Mouse (Mus musculus): ENCODE data around the gene Sec31a. TPM values are rescaled to one million over a fixed set of nuclear protein-coding genes. Genes with fewer than 3 reads are reported as not detected.

Sec31a gene
- polyA plus RNA-seq, 1 experiment from 2014 or later = 231 TPM

DNA sequence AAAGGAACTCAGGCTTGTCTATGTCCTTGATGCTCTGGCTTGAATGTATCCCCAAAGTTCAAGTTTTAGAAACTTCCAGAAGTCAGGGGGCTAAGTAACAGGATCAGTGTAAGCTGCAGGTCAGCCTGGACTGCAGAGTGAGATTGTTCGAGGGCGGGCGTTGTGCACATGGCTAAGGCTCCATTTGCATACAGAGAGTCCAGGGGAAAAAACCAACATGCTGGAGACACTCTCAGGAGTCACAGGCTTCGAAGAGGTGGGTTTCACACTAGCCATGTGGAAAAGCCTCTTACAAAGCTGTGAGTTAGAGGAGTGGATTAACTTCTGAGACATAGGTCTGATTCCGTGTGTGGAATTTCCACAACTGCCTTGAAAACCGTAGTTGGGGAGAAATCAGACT, 73.6 kb downstream of the Sec31a start:
- no peaks in the 10 kb centered on the region for H3K27me3 ChIP-seq
- H3K4me2 ChIP-seq (replicated peaks) = no peak overlapping the region
- no peak overlapping the region for H3K9ac ChIP-seq
- 80% methylated on average over 6 of the region's 6 CpGs for WGBS
- H3K9me3 ChIP-seq = no peaks in the 10 kb centered on the region
- 0 out of 2 replicates have a peak, but pooled peaks cover 4% of the 10 kb centered on the region for H3K4me1 ChIP-seq
- no peaks in the 10 kb centered on the region for H3K36me3 ChIP-seq
- H3K27ac ChIP-seq = no peak overlapping the region
- H3K4me3 ChIP-seq = no peak overlapping the region
- no peak for ATAC-seq (ENCODE audit: low FRiP score, low read depth)

- Histone ChIP-seq H3K4me3 (no peak overlapping the region), H3K36me3 (no peaks in the 10 kb centered on the region), H3K9ac (no peak overlapping the region), H3K27me3 (no peaks in the 10 kb centered on the region), H3K9me3 (no peaks in the 10 kb centered on the region), H3K27ac (no peak overlapping the region), H3K4me2 (replicated peaks) (no peak overlapping the region), H3K4me1 (peaks cover 8% of the 10 kb centered on the region)
- WGBS = 88% methylated on average over 7 of the region's 7 CpGs
- ATAC-seq (ENCODE audit: low FRiP score, low read depth) = no peak
Observed at GRCm38 (mm10) chr5:100341042-100341441, 75.0 kb downstream of the Sec31a start.

GRCm38 (mm10) chr5:100337852-100338251, 78.2 kb downstream of the Sec31a start:
- WGBS = 74% methylated on average over 4 of the region's 4 CpGs
- no peak overlapping the region for H3K9ac ChIP-seq

GRCm38 (mm10) chr5:100336876-100337275, 79.2 kb downstream of the Sec31a start:
- Histone ChIP-seq H3K27me3 (no peaks in the 10 kb centered on the region), H3K4me2 (replicated peaks) (no peak overlapping the region), H3K9ac (no peak overlapping the region), H3K9me3 (no peaks in the 10 kb centered on the region), H3K36me3 (no peaks in the 10 kb centered on the region), H3K4me3 (no peak overlapping the region), H3K27ac (no peak overlapping the region), H3K4me1 (peaks cover 6% of the 10 kb centered on the region)
- 80% methylated on average over 7 of the region's 7 CpGs for WGBS
- no peak for ATAC-seq (ENCODE audit: low FRiP score, low read depth)

More at GRCm38 (mm10) chr5:100337852-100338251, 78.2 kb downstream of the Sec31a start:
- Histone ChIP-seq H3K4me1 (peaks cover 6% of the 10 kb centered on the region), H3K4me2 (replicated peaks) (no peak overlapping the region), H3K27me3 (no peaks in the 10 kb centered on the region), H3K4me3 (no peak overlapping the region), H3K36me3 (no peaks in the 10 kb centered on the region), H3K27ac (no peak overlapping the region), H3K9me3 (no peaks in the 10 kb centered on the region)
- no peak for ATAC-seq (ENCODE audit: low FRiP score, low read depth)

GRCm38 (mm10) chr5:100335581-100336080, 80.4 kb downstream of the Sec31a start:
- no peak for ATAC-seq (ENCODE audit: low FRiP score, low read depth)
- Histone ChIP-seq H3K9me3 (no peaks in the 10 kb centered on the region), H3K36me3 (no peaks in the 10 kb centered on the region), H3K9ac (no peak overlapping the region), H3K27me3 (no peaks in the 10 kb centered on the region), H3K27ac (no peak overlapping the region), H3K4me2 (replicated peaks) (no peak overlapping the region), H3K4me3 (no peak overlapping the region), H3K4me1 (peaks cover 6% of the 10 kb centered on the region)
- 87% methylated on average over 5 of the region's 5 CpGs for WGBS

DNA sequence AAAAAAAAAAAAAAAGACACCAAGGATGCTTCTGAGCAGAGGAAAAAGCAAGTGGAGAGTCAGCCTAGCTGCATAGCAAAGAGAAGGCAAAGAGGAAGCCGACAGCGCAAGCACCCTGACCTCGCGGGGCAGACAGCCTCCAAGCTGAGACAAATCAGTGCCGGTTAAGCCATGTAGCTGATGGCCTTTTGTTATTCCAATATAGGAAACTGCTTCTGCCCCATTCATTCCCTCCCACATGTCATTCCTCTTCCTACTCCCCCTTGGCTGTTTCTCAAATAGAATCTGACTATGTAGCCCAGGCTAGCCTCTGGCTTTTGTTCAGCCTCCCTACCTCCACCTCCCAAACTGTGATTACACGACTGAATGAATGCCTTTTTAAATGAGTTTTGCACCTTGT, 81.3 kb downstream of the Sec31a start:
- 74% methylated on average over 6 of the region's 6 CpGs for WGBS
- no peak overlapping the region for H3K4me2 ChIP-seq (replicated peaks)
- H3K27ac ChIP-seq = no peak overlapping the region
- no peaks in the 10 kb centered on the region for H3K9me3 ChIP-seq
- H3K27me3 ChIP-seq = no peaks in the 10 kb centered on the region
- no peak overlapping the region for H3K9ac ChIP-seq
- H3K36me3 ChIP-seq = no peaks in the 10 kb centered on the region
- no peak for ATAC-seq (ENCODE audit: low FRiP score, low read depth)
- H3K4me3 ChIP-seq = no peak overlapping the region
- peaks cover 6% of the 10 kb centered on the region for H3K4me1 ChIP-seq

DNA sequence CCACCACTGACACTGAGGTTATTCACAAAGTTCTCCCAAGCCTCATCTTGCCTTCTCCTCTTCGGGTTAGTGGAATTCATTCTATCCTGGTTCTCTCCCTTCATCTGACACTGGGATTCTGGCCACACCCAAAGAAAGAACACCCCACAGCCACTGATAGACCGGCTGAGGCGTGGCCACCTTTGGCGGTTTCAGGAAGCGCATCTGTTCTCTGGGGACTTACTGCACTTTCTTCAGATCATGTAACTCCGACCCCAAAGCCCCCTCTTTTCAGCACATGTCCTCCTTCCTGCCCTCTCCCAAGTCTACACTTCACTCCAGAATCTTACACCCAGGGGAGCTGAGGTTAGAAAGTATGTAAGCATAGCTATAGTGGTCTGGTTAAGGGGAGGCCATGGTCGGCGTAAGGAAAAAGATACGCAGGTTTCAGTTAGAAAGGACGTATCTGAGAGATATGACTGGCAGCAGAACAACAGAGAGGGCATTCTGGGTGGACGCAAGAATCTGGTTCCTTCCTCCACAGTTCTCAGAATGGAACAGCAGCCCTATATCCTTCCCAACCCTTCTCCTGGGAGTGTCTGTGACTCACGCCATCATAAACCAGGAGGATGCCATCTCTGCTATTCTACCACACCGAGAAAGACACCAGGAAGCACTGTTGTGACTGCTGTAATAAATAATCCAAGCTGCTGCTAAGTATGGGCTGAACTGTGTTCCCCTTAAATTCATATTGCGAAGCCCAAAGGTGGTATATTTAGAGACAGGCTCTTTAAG, 82.2 kb downstream of the Sec31a start:
- Histone ChIP-seq H3K4me2 (replicated peaks) (no peak overlapping the region), H3K27ac (no peak overlapping the region), H3K27me3 (no peaks in the 10 kb centered on the region), H3K4me1 (peaks cover 6% of the 10 kb centered on the region), H3K9me3 (no peaks in the 10 kb centered on the region), H3K4me3 (no peak overlapping the region), H3K9ac (no peak overlapping the region), H3K36me3 (no peaks in the 10 kb centered on the region)
- ATAC-seq (ENCODE audit: low FRiP score, low read depth) = no peak
- WGBS = 62% methylated on average over 14 of the region's 14 CpGs

GRCm38 (mm10) chr5:100332300-100333004, 83.6 kb downstream of the Sec31a start:
- no peak overlapping the region for H3K4me3 ChIP-seq
- no peak for ATAC-seq (ENCODE audit: low FRiP score, low read depth)

DNA sequence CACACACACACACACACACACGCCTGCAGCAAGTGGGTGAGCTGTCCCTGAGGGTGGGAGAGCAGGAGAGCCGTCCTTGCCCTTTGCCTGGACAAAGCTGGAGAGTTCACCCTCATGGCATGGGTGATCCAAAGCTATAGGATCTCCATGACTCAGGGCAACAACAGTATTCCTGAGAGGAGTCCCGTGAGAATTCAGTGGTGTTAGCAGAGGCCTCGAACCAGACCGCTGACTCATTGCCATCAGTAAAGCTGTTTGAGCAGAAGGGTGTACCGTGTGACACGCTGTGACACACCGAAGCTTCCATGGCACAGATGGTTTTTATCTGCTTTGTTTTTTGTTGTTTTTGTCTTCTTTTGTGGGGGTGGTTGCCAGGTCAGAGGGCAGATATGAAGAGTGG, 84.4 kb downstream of the Sec31a start:
- Histone ChIP-seq H3K4me1 (peaks cover 6% of the 10 kb centered on the region), H3K9ac (no peak overlapping the region), H3K36me3 (no peaks in the 10 kb centered on the region), H3K4me2 (replicated peaks) (no peak overlapping the region), H3K4me3 (no peak overlapping the region), H3K9me3 (no peaks in the 10 kb centered on the region), H3K27ac (no peak overlapping the region), H3K27me3 (no peaks in the 10 kb centered on the region)
- WGBS = 82% methylated on average over 8 of the region's 8 CpGs
- ATAC-seq (ENCODE audit: low FRiP score, low read depth) = no peak

More at GRCm38 (mm10) chr5:100332300-100333004, 83.6 kb downstream of the Sec31a start:
- 67% methylated on average over 8 of the region's 8 CpGs for WGBS
- H3K36me3 ChIP-seq = no peaks in the 10 kb centered on the region
- H3K27ac ChIP-seq = no peak overlapping the region
- H3K4me1 ChIP-seq = peaks cover 6% of the 10 kb centered on the region
- H3K4me2 ChIP-seq (replicated peaks) = no peak overlapping the region
- no peaks in the 10 kb centered on the region for H3K9me3 ChIP-seq
- no peak overlapping the region for H3K9ac ChIP-seq
- no peaks in the 10 kb centered on the region for H3K27me3 ChIP-seq

- Histone ChIP-seq H3K36me3 (no peaks in the 10 kb centered on the region), H3K4me3 (no peak overlapping the region), H3K27me3 (0 out of 2 replicates have a peak, but pooled peaks cover 2% of the 10 kb centered on the region), H3K4me1 (peaks cover 6% of the 10 kb centered on the region; the same call in 1 of the 2 replicates), H3K9me3 (no peaks in the 10 kb centered on the region), H3K9ac (no peak overlapping the region), H3K27ac (no peak overlapping the region), H3K4me2 (replicated peaks) (no peak overlapping the region)
- ATAC-seq (ENCODE audit: low FRiP score, low read depth) = peak; percentile 81; the same call in 1 of the 2 replicates
- WGBS = 2% methylated on average over 11 of the region's 11 CpGs
Observed at GRCm38 (mm10) chr5:100322081-100322480, 94.0 kb downstream of the Sec31a start.

DNA sequence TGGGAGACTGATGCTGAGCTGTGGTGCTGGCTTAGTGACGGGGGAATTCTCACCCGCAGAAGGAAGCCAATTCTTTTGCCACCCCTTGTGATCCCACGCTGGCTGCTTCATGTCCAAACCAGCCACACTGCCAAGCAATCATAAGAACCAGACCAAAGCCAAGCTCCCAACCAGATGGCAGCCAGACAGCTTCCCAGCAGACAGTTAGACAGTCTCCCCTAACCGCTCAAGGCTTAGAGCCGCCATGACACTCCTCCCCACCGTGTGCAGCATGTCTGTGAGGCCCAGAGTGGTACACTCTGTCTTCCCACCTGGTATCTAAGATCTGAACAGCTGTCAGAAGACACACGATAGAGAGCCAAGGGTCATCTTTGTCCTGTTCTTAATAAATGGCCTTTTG, 98.2 kb downstream of the Sec31a start:
- 60% methylated on average over 7 of the region's 7 CpGs for WGBS
- H3K9me3 ChIP-seq = no peaks in the 10 kb centered on the region
- H3K36me3 ChIP-seq = no peaks in the 10 kb centered on the region
- H3K9ac ChIP-seq = no peak overlapping the region
- no peak for ATAC-seq (ENCODE audit: low FRiP score, low read depth)
- no peak overlapping the region for H3K27ac ChIP-seq
- peaks cover 6% of the 10 kb centered on the region; the same call in 1 of the 2 replicates for H3K4me1 ChIP-seq
- H3K4me3 ChIP-seq = no peak overlapping the region
- H3K27me3 ChIP-seq = 0 out of 2 replicates have a peak, but pooled peaks cover 6% of the 10 kb centered on the region
- no peak overlapping the region for H3K4me2 ChIP-seq (replicated peaks)

GRCm38 (mm10) chr5:100317010-100317409, 99.0 kb downstream of the Sec31a start:
- no peak for ATAC-seq (ENCODE audit: low FRiP score, low read depth)
- Histone ChIP-seq H3K36me3 (no peaks in the 10 kb centered on the region), H3K9me3 (no peaks in the 10 kb centered on the region), H3K27ac (no peak overlapping the region), H3K4me1 (peaks cover 3% of the 10 kb centered on the region; the same call in 1 of the 2 replicates), H3K4me2 (replicated peaks) (no peak overlapping the region), H3K27me3 (0 out of 2 replicates have a peak, but pooled peaks cover 6% of the 10 kb centered on the region), H3K4me3 (no peak overlapping the region), H3K9ac (no peak overlapping the region)
- WGBS = 76% methylated on average over 18 of the region's 18 CpGs

Measured in limb, embryonic 13.5 days (tissue).